Mouse (Mus musculus): Measurements from ENCODE around the gene Bcl9.

Gene Bcl9

GRCm38 (mm10) chr3:97167126-97167525 is 130.6 kb downstream of the Bcl9 start:
- no peak for DNase-seq

- DNase-seq: no peak
These were observed 133.2 kb downstream of the Bcl9 start for GRCm38 (mm10) chr3:97164477-97164876.

- no peak for DNase-seq
These were observed 135.9 kb downstream of the Bcl9 start for GRCm38 (mm10) chr3:97161773-97162172.

GRCm38 (mm10) chr3:97160908-97161307 is 136.8 kb downstream of the Bcl9 start:
- DNase-seq: no peak

GRCm38 (mm10) chr3:97159986-97160385 is 137.7 kb downstream of the Bcl9 start:
- DNase-seq: no peak

- no peak for DNase-seq
These were observed 138.2 kb downstream of the Bcl9 start for GRCm38 (mm10) chr3:97159509-97159850.

- peak; percentile 84 to 86 for DNase-seq
These were observed 138.9 kb downstream of the Bcl9 start, which contains the start of gene Acp6 for GRCm38 (mm10) chr3:97158611-97159508. Gene Acp6, plus strand, starts transcription at chr3:97158777.

GRCm38 (mm10) chr3:97157958-97158599 is 139.6 kb downstream of the Bcl9 start:
- DNase-seq: peak; percentile 12 to 47

- no peak for DNase-seq
These were observed 140.4 kb downstream of the Bcl9 start for GRCm38 (mm10) chr3:97157308-97157707.

GRCm38 (mm10) chr3:97156431-97156830 is 141.3 kb downstream of the Bcl9 start:
- DNase-seq: no peak

Data from spleen, adult 18-20 months (tissue).